Mouse (Mus musculus) adrenal gland, postnatal 10 days (tissue): ENCODE data around the gene Fem1b. TPM values are rescaled to one million over a fixed set of nuclear protein-coding genes. Genes with fewer than 3 reads are reported as not detected.

Experiments
- DNase-seq: peaks from one replicate; pipeline ENCODE4 v3.0.0; 2021; ENCODE audit warnings: mixed read lengths
- total RNA-seq, 2 experiments: library from RNA; stranded (reverse); gene quantifications; 2 replicates each; pipeline ENCODE4 v1.2.3; 2021

The Fem1b gene
- total RNA-seq, 2 experiments from 2014 or later, result 34.5 to 37.6 TPM

GRCm38 (mm10) chr9:62781965-62782364, 29.8 kb downstream of the Fem1b start:
- no peak for DNase-seq

DNA sequence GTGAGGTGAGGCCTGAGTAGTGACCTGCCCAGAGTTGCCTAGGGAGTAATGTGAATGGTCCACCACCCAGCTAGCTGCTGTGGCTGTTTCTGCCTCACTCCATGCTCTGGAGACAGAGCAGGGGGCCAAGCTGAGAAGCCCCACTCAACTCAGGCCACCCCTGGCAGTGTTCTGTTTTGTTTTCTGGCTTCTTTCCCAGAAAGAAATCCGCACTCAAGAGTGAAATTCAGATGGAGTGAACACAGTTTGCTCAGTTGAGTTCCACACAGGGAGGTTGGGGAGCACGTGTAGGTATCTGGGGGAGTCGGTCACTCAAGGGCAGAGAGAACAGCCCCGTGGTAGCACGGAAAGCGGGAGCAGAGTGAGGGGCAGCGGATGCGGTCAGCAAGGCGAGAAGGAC, 33.0 kb downstream of the Fem1b start:
- no peak for DNase-seq

GRCm38 (mm10) chr9:62777461-62777860, 34.3 kb downstream of the Fem1b start:
- DNase-seq, result peak; percentile 79

- DNase-seq, result no peak
These were observed 36.3 kb downstream of the Fem1b start for GRCm38 (mm10) chr9:62775464-62775863.

- peak; percentile 42 for DNase-seq
These were observed 39.0 kb downstream of the Fem1b start for GRCm38 (mm10) chr9:62772746-62773145.

- no peak for DNase-seq
These were observed 43.4 kb downstream of the Fem1b start for GRCm38 (mm10) chr9:62768361-62768760.

DNA sequence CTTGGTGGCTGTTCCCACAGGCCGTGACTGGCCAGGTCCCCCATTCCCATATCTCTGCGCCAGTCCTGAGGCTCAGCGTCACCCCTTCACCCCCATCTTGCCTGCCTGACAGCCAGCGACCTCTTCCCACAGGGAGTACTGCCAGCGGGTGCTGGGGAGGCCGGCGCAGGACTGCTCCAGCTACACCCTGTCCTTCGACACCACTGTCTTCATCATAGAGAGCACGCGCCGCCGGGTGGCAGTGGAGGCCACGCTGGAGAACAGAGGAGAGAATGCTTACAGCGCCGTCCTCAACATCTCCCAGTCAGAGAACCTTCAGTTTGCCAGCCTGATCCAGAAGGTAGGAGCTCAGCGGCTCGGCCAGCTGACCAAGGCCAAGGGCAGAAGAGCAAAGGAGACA, 44.3 kb downstream of the Fem1b start:
- DNase-seq, result peak; percentile 22

DNA sequence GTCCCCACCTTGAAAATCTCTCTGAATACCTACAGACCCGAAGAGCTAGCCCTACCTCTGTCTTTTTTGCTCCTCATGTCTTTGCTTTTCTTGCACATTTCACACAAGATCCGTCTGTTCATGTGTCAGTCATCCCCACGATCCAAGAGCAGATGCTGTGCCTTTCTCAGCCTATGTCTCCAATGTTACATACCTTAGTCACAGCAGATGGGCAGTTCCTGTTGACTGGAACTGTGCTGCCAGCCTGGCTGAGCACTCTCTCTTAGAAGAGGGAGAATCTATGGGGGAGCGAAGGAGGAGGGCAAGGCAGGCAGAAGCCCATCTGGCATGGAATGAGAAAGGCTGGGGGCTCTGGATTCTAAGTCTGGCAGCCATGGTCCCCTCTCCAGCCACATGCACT, 46.4 kb downstream of the Fem1b start:
- DNase-seq, result no peak

- no peak for DNase-seq
These were observed 48.3 kb downstream of the Fem1b start for GRCm38 (mm10) chr9:62763478-62763877.

- no peak for DNase-seq
These were observed 52.1 kb downstream of the Fem1b start for GRCm38 (mm10) chr9:62759601-62760000.

GRCm38 (mm10) chr9:62758288-62758687, 53.4 kb downstream of the Fem1b start:
- no peak for DNase-seq

GRCm38 (mm10) chr9:62750381-62750780, 61.4 kb downstream of the Fem1b start:
- no peak for DNase-seq

- peak; percentile 60 for DNase-seq
These were observed 62.1 kb downstream of the Fem1b start for GRCm38 (mm10) chr9:62749666-62750065.

- DNase-seq, result no peak
These were observed 65.1 kb downstream of the Fem1b start for GRCm38 (mm10) chr9:62746646-62747045.

DNA sequence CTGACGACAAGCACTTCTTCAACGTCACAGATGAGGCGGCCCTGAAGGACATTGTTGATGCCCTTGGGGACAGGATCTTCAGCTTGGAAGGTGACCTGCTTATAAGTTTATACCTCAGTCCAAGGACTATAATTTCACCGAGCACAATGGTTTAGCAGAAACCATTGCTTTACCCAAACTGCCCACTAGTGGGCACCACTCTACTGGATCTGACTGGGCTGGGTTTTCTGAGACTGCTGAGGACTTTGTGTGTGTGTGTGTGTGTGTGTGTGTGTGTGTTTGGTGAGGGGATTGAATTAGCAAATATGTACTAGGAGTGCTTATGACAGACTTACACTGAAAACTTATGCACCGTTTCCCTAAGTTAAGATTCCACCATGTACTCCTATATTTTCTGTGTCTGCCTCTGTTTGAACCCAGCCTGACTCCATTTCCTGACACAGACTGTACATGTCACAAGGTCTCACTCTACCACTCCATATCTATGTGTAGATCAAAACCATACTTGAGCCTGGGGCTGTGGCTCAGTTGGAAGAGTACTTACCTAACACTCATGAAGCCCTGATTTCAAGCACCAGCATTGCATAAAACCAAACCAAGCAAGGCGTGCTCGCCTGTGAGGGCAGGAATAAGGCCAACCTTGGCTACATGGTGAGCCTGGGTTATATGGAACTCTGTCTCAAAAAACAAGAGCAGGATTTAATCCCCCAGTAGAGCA, 67.0 kb downstream of the Fem1b start:
- peak; percentile 82 for DNase-seq

Other genes starting within 250 kb of the Fem1b start
- gene Itga11, start 134.1 kb downstream of the Fem1b start, total RNA-seq, result 1 to 10 TPM; 2.0 to 2.5 TPM
- gene Cln6, start 26.9 kb upstream of the Fem1b start, total RNA-seq, result 10 to 100 TPM; 18.2 to 24.4 TPM
- gene Calml4, start 46.1 kb upstream of the Fem1b start, total RNA-seq, result 10 to 100 TPM; 12.2 to 13.7 TPM
- gene Pias1, start 176.0 kb upstream of the Fem1b start, total RNA-seq, result 10 to 100 TPM; 27.9 to 32.8 TPM